Mouse (Mus musculus) adrenal gland, postnatal 4 days (tissue): ENCODE measurements at regions not wholly inside any gene's neighbourhood (a gene's known extent, or its start where the extent isn't known, plus 50 kb on each side); places are given as distances from the start of the nearest gene placed in this dataset.

Source experiments
- DNase-seq, 2 experiments: peaks; one replicate each; pipeline ENCODE4 v3.0.0; 2021 to 2022; ENCODE audit warnings: low spot score in 2 of 2, mixed read lengths in 2 of 2

GRCm38 (mm10) chr1:159398643-159399042 lies 124.9 kb upstream of the Tnr start:
- no peak for DNase-seq

DNA sequence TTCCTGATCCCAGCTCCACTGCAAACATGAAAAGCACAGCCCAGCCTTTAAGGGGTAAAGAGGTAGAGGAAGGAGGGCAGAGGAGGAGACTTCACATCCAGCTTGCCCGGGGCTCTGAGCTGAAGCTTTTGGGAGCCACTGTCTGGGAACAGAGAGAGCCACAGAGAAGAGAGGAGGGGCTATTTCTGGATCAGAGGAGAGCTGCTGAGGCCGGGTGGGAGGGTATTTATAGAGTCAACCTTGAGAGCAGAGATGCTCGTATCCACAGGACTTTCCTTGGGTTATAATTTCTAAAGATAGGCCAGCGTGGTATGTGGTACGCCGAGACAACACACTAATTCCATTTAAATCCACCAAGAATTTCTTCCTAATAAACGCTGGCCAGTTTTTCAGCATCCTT lies 117.3 kb upstream of the Tnr start:
- no peak for DNase-seq

DNA sequence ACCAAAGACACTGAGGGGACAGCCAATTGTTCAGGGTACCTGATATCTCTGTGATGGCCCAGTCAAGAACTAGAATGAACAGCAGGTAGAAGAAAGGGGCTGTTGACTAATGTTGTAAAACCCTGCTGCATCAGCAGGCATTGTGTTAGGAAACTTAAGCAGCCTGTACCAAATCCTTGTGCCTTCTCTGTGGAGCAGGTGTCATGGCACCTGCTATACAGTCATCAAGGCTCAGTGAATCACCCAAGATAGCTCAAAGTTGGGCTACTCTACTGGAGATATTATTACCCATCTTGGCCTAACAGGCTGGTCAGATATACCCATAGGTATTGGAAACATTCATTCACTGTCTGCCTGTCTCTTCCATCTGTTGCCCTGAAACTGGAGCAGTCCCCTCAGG lies 116.8 kb upstream of the Tnr start:
- DNase-seq, result no peak

- no peak for DNase-seq
Observed at GRCm38 (mm10) chr1:159413374-159413773, 110.2 kb upstream of the Tnr start.

- DNase-seq, result no peak
Observed at GRCm38 (mm10) chr1:159415656-159416055, 107.9 kb upstream of the Tnr start.

DNA sequence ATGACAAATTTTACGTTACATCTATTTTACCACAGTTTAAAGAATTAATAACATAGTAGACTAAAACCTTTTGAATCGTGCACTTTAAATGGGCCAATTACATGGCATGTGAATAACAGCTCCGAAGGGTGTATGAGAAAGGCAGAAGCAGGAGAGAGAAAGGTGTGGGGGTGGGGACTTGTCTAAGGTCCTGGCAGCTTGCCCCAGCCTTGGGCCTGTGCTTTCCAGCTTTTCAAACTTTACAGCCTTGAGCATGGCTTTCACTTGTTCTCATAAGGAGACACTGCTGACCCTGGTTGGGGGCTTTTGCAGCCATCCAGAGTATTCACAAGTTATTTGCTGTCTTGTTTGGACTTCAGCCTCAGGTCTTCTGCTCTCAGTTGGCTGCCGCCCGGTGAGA lies 106.4 kb upstream of the Tnr start:
- peak in 1 of 2 experiments; percentile 13 for DNase-seq

- no peak for DNase-seq
Observed at GRCm38 (mm10) chr1:159419301-159419965, 104.1 kb upstream of the Tnr start.

DNA sequence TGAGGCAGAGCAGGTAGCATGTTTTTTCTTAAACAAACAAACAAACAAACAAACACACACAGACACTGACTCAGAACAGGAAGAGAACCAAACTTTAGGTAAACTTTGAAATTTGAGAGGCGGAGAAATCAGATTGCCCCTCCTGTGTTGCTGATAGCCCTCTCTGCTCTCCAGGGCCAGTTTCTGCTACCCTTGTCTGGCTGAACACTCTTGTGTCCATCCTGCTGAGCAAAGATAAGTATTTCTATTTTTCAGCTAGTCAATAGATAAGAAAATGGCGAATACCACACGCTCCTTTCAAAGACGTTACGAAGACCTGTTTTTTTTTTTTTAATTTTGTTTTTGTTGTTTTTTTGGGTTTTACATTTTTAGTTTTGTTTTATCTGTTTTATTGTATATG lies 103.4 kb upstream of the Tnr start:
- no peak for DNase-seq

DNA sequence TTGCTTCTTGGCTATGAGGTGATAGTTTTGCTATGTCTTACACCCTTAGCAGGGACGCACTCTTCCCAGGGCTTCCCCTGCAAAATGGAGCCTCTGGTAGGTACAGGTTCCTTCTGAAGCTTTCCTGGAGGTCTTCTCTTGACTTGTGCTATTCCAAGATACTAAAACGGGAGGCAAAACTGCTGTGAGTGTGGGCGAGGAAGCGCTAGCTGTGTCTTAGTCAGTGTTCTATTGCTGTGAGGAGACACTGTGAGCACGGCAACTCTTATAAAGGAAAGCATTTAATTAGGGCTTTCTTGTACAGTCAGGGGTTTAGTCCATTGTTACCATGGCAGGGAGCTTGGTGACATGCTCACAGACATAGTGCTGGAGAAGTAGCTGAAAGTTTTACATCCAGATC lies 99.9 kb upstream of the Tnr start:
- no peak for DNase-seq

GRCm38 (mm10) chr1:159429926-159430325 lies 93.6 kb upstream of the Tnr start:
- DNase-seq, result no peak

DNA sequence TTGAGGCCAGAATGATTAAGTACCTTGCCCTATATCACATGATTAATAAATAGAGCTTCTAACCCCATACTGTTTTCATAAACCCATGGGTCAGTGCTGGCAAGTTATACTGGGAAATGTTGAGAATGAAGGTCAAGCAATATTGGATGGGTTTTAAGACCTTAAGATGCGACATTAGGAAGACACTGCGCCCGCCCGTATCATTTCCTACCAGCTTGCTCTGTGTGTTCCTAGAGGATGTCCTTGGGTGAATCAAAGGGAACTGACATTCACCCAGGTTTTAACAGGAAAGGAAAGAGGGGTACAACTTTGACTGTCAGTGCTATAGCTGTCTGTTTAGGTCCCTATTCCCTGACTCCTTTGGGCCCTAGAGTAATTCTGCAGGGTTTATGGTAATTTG lies 90.0 kb upstream of the Tnr start:
- DNase-seq, result no peak

GRCm38 (mm10) chr1:159440770-159441169 lies 82.8 kb upstream of the Tnr start:
- DNase-seq, result no peak

DNA sequence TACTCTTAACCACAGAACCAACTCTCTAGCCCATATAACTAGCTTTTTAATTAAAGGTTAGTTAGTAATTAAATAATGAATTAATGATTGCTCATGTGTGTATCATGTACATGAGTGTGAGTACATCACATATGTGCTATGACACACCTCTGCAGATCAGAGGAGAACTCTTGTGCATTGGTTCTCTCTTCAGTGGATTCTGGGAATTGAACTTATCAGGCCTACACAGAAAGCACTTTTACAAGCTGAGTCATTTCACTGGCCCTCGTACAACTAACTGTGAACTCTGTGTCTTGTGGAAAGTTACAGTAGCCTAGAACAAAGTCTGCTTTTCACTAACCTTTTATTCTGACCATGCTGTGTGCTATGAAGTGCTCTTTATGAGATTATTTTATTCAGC lies 79.5 kb upstream of the Tnr start:
- DNase-seq, result no peak

- no peak for DNase-seq
Observed at GRCm38 (mm10) chr1:159445465-159445864, 78.1 kb upstream of the Tnr start.

DNA sequence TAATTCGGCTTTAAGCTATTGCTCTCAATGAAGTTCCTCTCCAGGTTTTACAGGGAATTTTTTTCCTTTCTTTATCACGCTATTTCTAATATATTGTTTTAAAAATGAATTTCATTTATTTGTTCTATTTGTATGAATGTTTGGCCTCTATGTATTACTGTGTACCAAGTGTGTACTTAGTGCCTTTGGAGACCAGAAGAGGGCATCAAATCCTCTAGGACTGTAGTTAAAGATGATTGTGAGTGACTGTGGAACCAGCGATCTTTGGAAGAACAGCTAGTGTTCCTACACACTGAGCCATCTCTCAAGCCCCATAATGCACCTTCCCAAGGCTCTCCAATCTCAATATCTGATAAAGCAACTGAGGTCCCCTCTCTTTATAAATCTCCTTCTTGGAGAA lies 72.1 kb upstream of the Tnr start:
- DNase-seq, result no peak

- DNase-seq, result no peak
Observed at GRCm38 (mm10) chr1:159460876-159461275, 62.7 kb upstream of the Tnr start.

- no peak for DNase-seq
Observed at GRCm38 (mm10) chr1:159470941-159471340, 52.6 kb upstream of the Tnr start.
